Mouse (Mus musculus) megakaryocyte-erythroid progenitor cell, adult 5-6 weeks (primary cell): Measurements from ENCODE around the gene Hibch. TPM values are rescaled to one million over a fixed set of nuclear protein-coding genes. Genes with fewer than 3 reads are reported as not detected.

ENCODE experiments used
- total RNA-seq, 2 experiments: library from RNA; stranded (forward) in 1 of 2; stranded (reverse) in 1 of 2; fragments of 200-1000, 215-1000 nt in 1 of 2; fragments of >200 nt in 1 of 2; fragmentation: Nextera tagmentation in 1 of 2; gene quantifications; 2 replicates each; pipeline ENCODE4 v1.2.3; 2014 to 2017

The Hibch gene
- total RNA-seq, 2 experiments from 2014 or later = 38.7 to 81.7 TPM

Other genes starting within 250 kb of the Hibch start
- 8.1 and 10.6 TPM in 2 replicates for gene Nemp2, start 214.2 kb upstream of the Hibch start, total RNA-seq (2014; fragmentation: Nextera tagmentation)
- gene Nemp2, start 214.2 kb upstream of the Hibch start, total RNA-seq (2017) = 4.3 and 4.8 TPM in 2 replicates
- 3.3 and 5.1 TPM in 2 replicates for gene Mfsd6, start 117.5 kb upstream of the Hibch start, total RNA-seq (2014; fragmentation: Nextera tagmentation)
- gene Mfsd6, start 117.5 kb upstream of the Hibch start, total RNA-seq (2017) = 3.5 and 5.9 TPM in 2 replicates
- gene Inpp1, start 27.2 kb upstream of the Hibch start, total RNA-seq (2014; fragmentation: Nextera tagmentation) = 2.0 and 2.8 TPM in 2 replicates
- 1.8 and 2.9 TPM in 2 replicates for gene Inpp1, start 27.2 kb upstream of the Hibch start, total RNA-seq (2017)
- gene 1700019D03Rik, start 175.2 kb downstream of the Hibch start, total RNA-seq (2014; fragmentation: Nextera tagmentation) = 0.20 TPM in 1 of 2 replicates, not detected in the other
- gene 1700019D03Rik, start 175.2 kb downstream of the Hibch start, total RNA-seq (2017) = 0.30 TPM in 1 of 2 replicates, not detected in the other
- gene Mstn, start 216.7 kb downstream of the Hibch start, total RNA-seq (2014; fragmentation: Nextera tagmentation) = not detected in 2 replicates
- gene Mstn, start 216.7 kb downstream of the Hibch start, total RNA-seq (2017) = not detected in 2 replicates